Mouse (Mus musculus) megakaryocyte, embryonic 14.5 days (primary cell): Measurements from ENCODE around the gene Nars2.

Experiments
- FLI1 ChIP-seq: IDR thresholded peaks from 2 replicates; pipeline ENCODE4 v1.6.1; 2012; ENCODE audit warnings: low read length, inconsistent platforms, mixed read lengths
- GATA1 ChIP-seq: IDR thresholded peaks from 3 replicates; pipeline ENCODE4 v1.6.1; 2012; ENCODE audit warnings: mixed read lengths, low read length, inconsistent platforms, borderline replicate concordance

GRCm38 (mm10) chr7:97018005-97018404 lies 66.7 kb downstream of the Nars2 start:
- TF ChIP-seq FLI1, result no peak
- TF ChIP-seq GATA1, result no peak
